Mouse (Mus musculus): ENCODE data around the gene Hmgn1.

DNA sequence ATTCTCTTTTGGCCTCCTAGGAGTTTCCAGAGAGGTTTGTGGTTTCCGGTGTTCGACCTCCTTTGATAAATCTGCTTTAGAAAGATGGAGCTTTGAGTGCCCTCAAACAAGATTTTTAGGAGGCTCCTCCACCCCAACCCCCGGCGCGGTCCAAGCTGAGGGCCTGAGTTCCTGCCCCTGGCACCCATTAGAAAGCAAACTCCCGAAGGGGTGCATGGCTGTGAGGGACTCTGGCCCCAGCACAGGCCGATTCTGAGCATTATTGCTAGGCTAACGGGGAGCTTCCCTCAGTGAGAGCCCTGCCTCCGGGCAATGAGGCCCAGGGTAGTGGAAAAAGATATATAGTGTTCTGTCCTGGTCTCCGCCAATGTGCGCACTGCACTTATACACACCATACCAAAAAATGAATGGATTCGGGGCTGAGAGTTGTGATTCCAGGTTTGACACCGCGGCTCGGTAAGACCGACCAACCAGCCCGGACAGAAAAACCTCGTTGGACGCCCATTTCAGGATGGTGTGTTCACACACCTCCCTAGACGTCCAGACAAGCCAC lies 32.3 kb upstream of the Hmgn1 start:
- TF ChIP-seq CTCF (IDR thresholded peaks at IDR 0.05; ENCODE audit: low read depth) (no peak), EP300 (IDR thresholded peaks at IDR 0.05; ENCODE audit: low read depth) (no peak)

Measured in liver, postnatal 0 days (tissue).